Mouse (Mus musculus): ENCODE measurements around the gene Asb17. TPM values are rescaled to one million over a fixed set of nuclear protein-coding genes. Genes with fewer than 3 reads are reported as not detected.
A peak's percentile ranks its signal among the peaks of the same experiment; 100 is the strongest.

The Asb17 gene
- polyA plus RNA-seq, 1 experiment from 2014 or later, result not detected

DNA sequence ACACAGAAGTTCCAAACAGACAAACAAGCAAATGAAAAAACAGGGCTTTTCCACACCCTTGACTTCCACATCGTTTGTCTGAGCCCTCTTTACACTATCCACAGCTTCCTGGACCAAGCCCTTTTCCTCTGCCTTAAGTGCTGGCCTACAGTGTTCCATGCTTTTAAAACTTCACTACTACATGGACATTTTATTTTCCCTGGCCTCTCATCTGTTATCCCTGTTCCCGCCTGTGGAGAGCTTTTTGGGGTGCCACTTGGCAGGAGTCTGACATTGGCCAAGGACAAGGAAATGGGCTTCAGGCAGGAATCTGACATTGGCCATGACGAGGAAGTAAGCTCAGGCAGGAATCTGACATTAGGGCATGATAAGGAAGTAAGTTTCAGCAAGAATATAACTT, 58.6 kb downstream of the Asb17 start:
- H3K4me3 ChIP-seq (ENCODE audit: low read depth, low read length), result no peak overlapping the region
- no peak overlapping the region for H3K27ac ChIP-seq (ENCODE audit: low read length)
- ATAC-seq (no peak), DNase-seq (ENCODE audit: low spot score) (no peak)
- TF ChIP-seq CTCF (IDR thresholded peaks at IDR 0.05), result no peak
- no peak for TF ChIP-seq EP300 (IDR thresholded peaks at IDR 0.05)
- H3K4me2 ChIP-seq (replicated peaks; ENCODE audit: low read depth, low read length), result no peak overlapping the region
- H3K4me1 ChIP-seq (ENCODE audit: insufficient read depth, low read depth, low read length), result no peaks in the 10 kb centered on the region
- peaks cover 20% of the 10 kb centered on the region; the same call in 1 of the 2 replicates for H3K36me3 ChIP-seq (ENCODE audit: insufficient read depth, low read length)
- no peaks in the 10 kb centered on the region for H3K27me3 ChIP-seq (replicated peaks; ENCODE audit: insufficient read depth, low read length)
- WGBS, result 27% methylated on average over 3 of the region's 3 CpGs
- no peak overlapping the region for H3K9ac ChIP-seq (replicated peaks; ENCODE audit: low read depth)
- no peaks in the 10 kb centered on the region for H3K9me3 ChIP-seq (ENCODE audit: low read length)

DNA sequence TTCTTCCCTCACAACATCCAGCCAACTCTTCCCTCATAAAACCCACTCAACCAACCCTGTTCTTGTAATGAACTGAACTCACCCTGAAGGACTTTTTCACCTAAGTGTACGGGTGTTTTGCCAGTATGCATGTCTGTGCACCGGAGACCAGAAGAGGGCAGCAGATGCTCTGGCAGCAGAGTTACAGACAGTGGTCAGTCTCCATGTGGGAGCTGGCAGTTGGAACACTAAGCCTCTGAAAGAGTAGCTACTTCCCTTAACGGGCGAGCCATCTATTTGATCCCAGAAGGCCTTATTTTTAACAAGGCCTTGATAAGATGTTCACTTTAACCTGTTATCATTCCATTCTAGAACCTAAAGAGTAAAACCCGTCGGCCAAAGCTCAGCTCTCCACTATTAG, 60.6 kb downstream of the Asb17 start:
- Histone ChIP-seq H3K27ac (ENCODE audit: low read length) (no peak overlapping the region), H3K4me3 (ENCODE audit: low read depth, low read length) (no peak overlapping the region), H3K27me3 (replicated peaks; ENCODE audit: insufficient read depth, low read length) (no peaks in the 10 kb centered on the region), H3K9ac (replicated peaks; ENCODE audit: low read depth) (no peak overlapping the region), H3K4me2 (replicated peaks; ENCODE audit: low read depth, low read length) (no peak overlapping the region), H3K36me3 (ENCODE audit: insufficient read depth, low read length) (peaks cover 38% of the 10 kb centered on the region), H3K9me3 (ENCODE audit: low read length) (no peaks in the 10 kb centered on the region), H3K4me1 (ENCODE audit: insufficient read depth, low read depth, low read length) (no peaks in the 10 kb centered on the region)
- peak; percentile 72 for ATAC-seq
- peak; percentile 63 for DNase-seq (ENCODE audit: low spot score)
- peak; percentile 81 for TF ChIP-seq CTCF (IDR thresholded peaks at IDR 0.05)
- no peak for TF ChIP-seq EP300 (IDR thresholded peaks at IDR 0.05)
- 58% methylated on average over 6 of the region's 6 CpGs for WGBS

Other genes with a start within 250 kb of the Asb17 start
- 12.9 and 22.7 TPM in 2 replicates for gene St6galnac3, start 119.0 kb upstream of the Asb17 start, polyA plus RNA-seq (2015; fragmentation: Nextera tagmentation; extraction: Ambion mirVana)
- gene Msh4, start 61.9 kb downstream of the Asb17 start, polyA plus RNA-seq (2015; fragmentation: Nextera tagmentation; extraction: Ambion mirVana), result 0.04 and 0.08 TPM in 2 replicates
- 28.3 and 29.0 TPM in 2 replicates for gene Rabggtb, start 68.8 kb downstream of the Asb17 start, polyA plus RNA-seq (2015; fragmentation: Nextera tagmentation; extraction: Ambion mirVana)
- 68.9 and 75.9 TPM in 2 replicates for gene Acadm, start 100.4 kb downstream of the Asb17 start, polyA plus RNA-seq (2015; fragmentation: Nextera tagmentation; extraction: Ambion mirVana)
- gene Slc44a5, start 129.2 kb downstream of the Asb17 start, polyA plus RNA-seq (2015; fragmentation: Nextera tagmentation; extraction: Ambion mirVana), result 0.20 TPM in 2 replicates

All from lung, postnatal 0 days (tissue).